Mouse (Mus musculus) embryonic fibroblast, embryonic 13.5 days (primary cell): ENCODE results near the gene Ndufb4.

Source experiments
- CTCF ChIP-seq: IDR thresholded peaks from 2 replicates; pipeline ENCODE4 v1.5.1; 2011; ENCODE audit warnings: mild to moderate bottlenecking, control low read depth, low read length, moderate library complexity, borderline replicate concordance; ENCODE audit not compliant: insufficient read depth
- POLR2A ChIP-seq: IDR thresholded peaks from 2 replicates; pipeline ENCODE4 v1.6.1; 2011; ENCODE audit warnings: low read depth, mild to moderate bottlenecking, control low read depth, low read length, moderate library complexity

DNA sequence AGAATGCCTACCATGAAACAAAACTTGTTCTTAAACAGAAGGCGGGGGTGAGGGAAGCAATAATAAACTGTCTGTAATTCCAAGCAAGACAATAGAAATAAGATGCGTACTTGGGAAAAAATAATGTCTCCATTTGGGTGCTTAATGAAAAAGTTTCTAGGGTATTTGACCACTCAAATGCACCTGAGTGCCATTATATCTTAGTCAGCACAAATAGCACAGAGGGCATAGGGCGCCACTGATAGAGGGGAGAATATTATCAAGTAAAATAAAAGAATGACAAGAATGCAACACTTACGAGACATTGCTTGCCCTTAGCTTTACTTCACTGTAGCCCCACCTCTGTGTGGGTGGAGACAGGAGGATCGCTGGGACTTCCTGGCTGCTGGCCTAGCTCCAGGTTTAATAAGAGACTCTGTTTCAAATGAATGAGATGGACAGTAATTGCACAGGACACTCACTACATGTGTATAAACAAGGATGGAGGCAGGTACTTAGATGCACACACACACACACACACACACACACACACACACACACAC lies 11.2 kb upstream of the Ndufb4 start:
- no peak for TF ChIP-seq CTCF
- no peak for TF ChIP-seq POLR2A
